Mouse (Mus musculus) stomach, postnatal 0 days (tissue): Measurements from ENCODE around the gene Stx19. TPM values are rescaled to one million over a fixed set of nuclear protein-coding genes. Genes with fewer than 3 reads are reported as not detected.
A peak's percentile ranks its signal among the peaks of the same experiment; 100 is the strongest.

Source experiments
- ATAC-seq: fragments of 200-750 bp; cut with Nextera tagmentation; 2 replicates; pipeline ENCODE4 v1.8.0; 2017; ENCODE audit not compliant: low FRiP score, low TSS enrichment
- DNase-seq: peaks from one replicate; pipeline ENCODE4 v3.0.0-alpha.2; 2016; ENCODE audit warnings: low spot score
- H3K27ac ChIP-seq: fragments of 300-500 bp; sonication (generic); replicated peaks from 2 replicates; pipeline ENCODE4 v1.5.1; 2014; ENCODE audit warnings: mild to moderate bottlenecking, control low read depth
- H3K27me3 ChIP-seq: fragments of 300-500 bp; sonication (generic); 2 replicates; pipeline ENCODE4 v1.6.1; 2014; ENCODE audit warnings: low read length; ENCODE audit not compliant: control insufficient read depth, insufficient read depth
- H3K36me3 ChIP-seq: fragments of 300-500 bp; sonication (generic); 2 replicates; pipeline ENCODE4 v1.6.1; 2014; ENCODE audit warnings: low read length, mixed read lengths; ENCODE audit not compliant: control insufficient read depth, insufficient read depth
- H3K4me1 ChIP-seq: fragments of 300-500 bp; sonication (generic); replicated peaks from 2 replicates; pipeline ENCODE4 v1.6.1; 2014; ENCODE audit warnings: antibody characterized with exemption; ENCODE audit not compliant: control insufficient read depth, insufficient read depth
- H3K4me2 ChIP-seq: fragments of 300-500 bp; sonication (generic); replicated peaks from 2 replicates; pipeline ENCODE4 v1.6.1; 2014; ENCODE audit warnings: low read depth, mild to moderate bottlenecking, control low read depth, moderate library complexity
- H3K4me3 ChIP-seq: fragments of 300-500 bp; sonication (generic); 2 replicates; pipeline ENCODE4 v1.5.1; 2014; ENCODE audit warnings: low read depth, low read length, control low read depth
- H3K9ac ChIP-seq: fragments of 300-500 bp; sonication (generic); 2 replicates; pipeline ENCODE4 v1.6.1; 2014; ENCODE audit warnings: mild to moderate bottlenecking, low read length, control low read depth, mixed read lengths
- H3K9me3 ChIP-seq: fragments of 300-500 bp; sonication (generic); 2 replicates; pipeline ENCODE4 v1.6.1; 2016; ENCODE audit warnings: low read length; ENCODE audit not compliant: control insufficient read depth
- CTCF ChIP-seq: IDR thresholded peaks from 2 replicates; pipeline ENCODE4 v1.5.1; 2016; ENCODE audit warnings: antibody characterized with exemption, low read depth, mild to moderate bottlenecking, moderate library complexity
- EP300 ChIP-seq: optimal IDR thresholded peaks from 2 replicates; pipeline ENCODE3; 2016; ENCODE audit warnings: antibody characterized with exemption
- WGBS: fragments of 180-500 bp; shearing (Covaris S2); extraction: QIAGEN DNeasy Blood & Tissue Kit; methylation state at CpG from one replicate; pipeline ENCODE4 v1.1.7; 2014; 5-methylcytosine and 5-hydroxymethylcytosine counted together
- polyA plus RNA-seq: library from polyadenylated mRNA; unstranded; fragments of >200 nt; fragmentation: Nextera tagmentation; extraction: Ambion mirVana; gene quantifications from 2 replicates; pipeline ENCODE4 v1.2.1, GENCODE M21; 2015

The Stx19 gene
- polyA plus RNA-seq, 1 experiment from 2014 or later: 12.9 TPM

- Histone ChIP-seq H3K27me3 (no peaks in the 10 kb centered on the region), H3K4me3 (peak within 1 kb of the TSS; percentile 64), H3K4me2 (peak within 1 kb of the TSS; percentile 83), H3K4me1 (no peaks in the 10 kb centered on the region), H3K27ac (peak within 1 kb of the TSS; percentile 86), H3K9ac (peak within 1 kb of the TSS; percentile 82), H3K36me3 (no peaks in the 10 kb centered on the region), H3K9me3 (no peaks in the 10 kb centered on the region)
- ATAC-seq (peak; percentile 93), DNase-seq (peak; percentile 65)
- 3% methylated on average over 40 of the region's 42 CpGs for WGBS
- TF ChIP-seq EP300 (no peak), CTCF (no peak)
Observed at GRCm38 (mm10) chr16:62854191-62855068, 40.0 kb downstream of the Stx19 start, which contains the start of gene Pros1. TSS of gene Pros1 (plus strand) at chr16:62854307.

DNA sequence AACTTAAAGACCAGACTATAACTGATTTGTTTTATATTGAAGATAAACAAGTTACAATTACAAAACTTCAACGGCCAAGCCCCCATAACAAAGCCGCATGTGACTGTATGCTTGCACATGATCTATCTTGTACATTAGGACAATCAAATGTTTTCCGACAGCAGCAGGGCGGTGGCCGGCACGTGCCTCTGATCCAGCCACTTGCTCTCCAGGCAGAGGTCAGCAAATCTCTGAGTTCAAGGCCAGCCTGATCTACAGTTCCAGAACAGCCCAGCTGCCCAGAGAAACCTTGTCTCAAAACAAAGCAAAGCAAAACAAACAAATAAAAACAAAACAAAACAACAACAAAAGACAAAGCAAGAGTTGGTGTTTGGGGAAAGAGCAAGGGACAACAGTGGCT lies 40.9 kb downstream of the Stx19 start:
- Histone ChIP-seq H3K4me1 (no peaks in the 10 kb centered on the region), H3K9ac (no peak overlapping the region), H3K27me3 (no peaks in the 10 kb centered on the region), H3K4me3 (peak overlapping the region; percentile 64; the same call in 1 of the 2 replicates), H3K4me2 (peak overlapping the region; percentile 83; the same call in 1 of the 2 replicates), H3K9me3 (no peaks in the 10 kb centered on the region), H3K27ac (no peak overlapping the region), H3K36me3 (no peaks in the 10 kb centered on the region)
- no peak for DNase-seq
- TF ChIP-seq CTCF (no peak), EP300 (no peak)
- WGBS: 49% methylated on average over 6 of the region's 6 CpGs
- ATAC-seq: no peak

DNA sequence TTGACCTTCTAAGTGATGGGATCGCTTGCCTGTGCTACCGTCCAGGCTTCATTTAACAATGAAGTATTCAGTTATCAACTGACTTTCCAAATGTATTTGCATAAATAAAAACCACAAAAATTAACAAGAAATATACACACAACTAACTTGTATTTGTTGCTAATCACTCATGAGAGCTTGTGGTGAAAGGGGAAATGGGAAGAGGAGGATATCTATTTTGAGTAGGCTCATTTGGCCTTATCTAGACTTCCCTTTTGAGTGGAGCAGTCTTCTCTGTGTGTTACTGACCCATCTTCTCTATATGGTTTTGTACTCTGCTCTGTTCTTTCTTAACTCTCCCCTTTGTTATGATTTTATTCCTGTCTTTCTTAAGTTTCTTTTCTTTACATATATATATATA lies 41.8 kb downstream of the Stx19 start:
- Histone ChIP-seq H3K4me3 (no peak overlapping the region), H3K9me3 (no peaks in the 10 kb centered on the region), H3K9ac (no peak overlapping the region), H3K4me2 (no peak overlapping the region), H3K36me3 (no peaks in the 10 kb centered on the region), H3K27me3 (no peaks in the 10 kb centered on the region), H3K4me1 (no peaks in the 10 kb centered on the region), H3K27ac (no peak overlapping the region)
- DNase-seq (no peak), ATAC-seq (no peak)
- 91% methylated on average over 2 of the region's 2 CpGs for whole genome bisulfite sequencing
- no peak for TF ChIP-seq EP300
- no peak for TF ChIP-seq CTCF

DNA sequence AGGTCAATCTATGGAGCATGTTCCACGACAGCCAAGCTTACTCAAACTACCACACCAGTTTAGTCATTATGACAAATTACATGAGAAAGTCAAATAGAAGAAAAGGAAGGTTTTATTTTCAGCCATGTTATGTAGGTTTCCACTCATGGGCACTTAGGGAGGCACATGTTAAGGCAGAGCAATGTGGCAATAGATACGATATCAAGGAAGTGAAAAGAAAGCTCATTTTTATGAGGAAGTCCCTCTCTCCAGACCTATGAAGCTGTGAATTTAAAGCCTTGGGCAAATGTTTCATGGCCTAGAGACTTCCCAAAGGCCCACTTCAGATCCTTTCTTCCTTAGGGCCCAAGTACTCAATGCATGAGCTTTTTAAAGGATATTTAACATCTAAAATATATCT lies 43.0 kb downstream of the Stx19 start:
- Histone ChIP-seq H3K9me3 (no peaks in the 10 kb centered on the region), H3K27ac (no peak overlapping the region), H3K4me3 (no peak overlapping the region), H3K4me1 (no peaks in the 10 kb centered on the region), H3K27me3 (no peaks in the 10 kb centered on the region), H3K4me2 (no peak overlapping the region), H3K36me3 (no peaks in the 10 kb centered on the region), H3K9ac (no peak overlapping the region)
- ATAC-seq: no peak
- WGBS: 90% methylated on average over 2 of the region's 2 CpGs
- TF ChIP-seq EP300 (no peak), CTCF (no peak)
- no peak for DNase-seq

DNA sequence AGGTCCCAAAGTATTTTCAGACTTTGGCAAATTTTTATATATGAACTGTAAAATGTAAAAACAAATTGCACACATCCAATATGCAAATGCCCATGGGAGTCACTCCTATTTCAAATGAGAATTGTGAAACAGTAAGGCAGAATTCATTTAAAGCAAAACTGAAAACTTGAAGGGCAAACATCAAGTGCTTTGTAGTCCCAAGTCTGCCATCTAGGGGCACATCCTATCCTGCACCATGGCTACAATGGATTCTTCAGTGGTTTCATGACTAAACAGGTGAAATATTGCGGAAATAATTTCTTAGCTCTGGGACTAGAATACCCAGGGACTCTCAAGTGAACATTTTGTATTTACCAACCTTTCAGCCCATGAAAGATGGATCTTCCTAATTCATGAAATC lies 43.5 kb downstream of the Stx19 start:
- no peak overlapping the region for H3K4me2 ChIP-seq
- no peak overlapping the region for H3K9ac ChIP-seq
- no peak overlapping the region for H3K27ac ChIP-seq
- no peak overlapping the region for H3K4me3 ChIP-seq
- no peaks in the 10 kb centered on the region for H3K27me3 ChIP-seq
- TF ChIP-seq CTCF (peak; percentile 66), EP300 (no peak)
- no peaks in the 10 kb centered on the region for H3K9me3 ChIP-seq
- WGBS: 93% methylated on average over 1 of the region's 1 CpGs
- no peaks in the 10 kb centered on the region for H3K36me3 ChIP-seq
- no peaks in the 10 kb centered on the region for H3K4me1 ChIP-seq
- ATAC-seq: no peak
- DNase-seq: peak; percentile 22

- TF ChIP-seq CTCF: no peak
- no peak for TF ChIP-seq EP300
- Histone ChIP-seq H3K9ac (no peak overlapping the region), H3K36me3 (no peaks in the 10 kb centered on the region), H3K4me1 (no peaks in the 10 kb centered on the region), H3K27ac (no peak overlapping the region), H3K4me2 (no peak overlapping the region), H3K4me3 (no peak overlapping the region), H3K27me3 (no peaks in the 10 kb centered on the region), H3K9me3 (no peaks in the 10 kb centered on the region)
- DNase-seq (no peak), ATAC-seq (no peak)
- WGBS: 70% methylated on average over 1 of the region's 1 CpGs
Observed at GRCm38 (mm10) chr16:62860140-62860539, 45.7 kb downstream of the Stx19 start.
